Mouse (Mus musculus): ENCODE data around the gene Syne1. TPM values are rescaled to one million over a fixed set of nuclear protein-coding genes. Genes with fewer than 3 reads are reported as not detected.

The Syne1 gene
- total RNA-seq, 1 experiment from 2014 or later = 63.5 TPM

- no peak for ATAC-seq (replicated peaks; ENCODE audit: insufficient number of reproducible peaks, low FRiP score, low TSS enrichment, poor library complexity, severe bottlenecking)
Measured at GRCm38 (mm10) chr10:5057661-5058060, 493.6 kb downstream of the Syne1 start.

GRCm38 (mm10) chr10:5056940-5057339 lies 494.3 kb downstream of the Syne1 start:
- no peak for ATAC-seq (replicated peaks; ENCODE audit: insufficient number of reproducible peaks, low FRiP score, low TSS enrichment, poor library complexity, severe bottlenecking)

GRCm38 (mm10) chr10:5056243-5056735 lies 495.0 kb downstream of the Syne1 start:
- no peak for ATAC-seq (replicated peaks; ENCODE audit: insufficient number of reproducible peaks, low FRiP score, low TSS enrichment, poor library complexity, severe bottlenecking)

GRCm38 (mm10) chr10:5045671-5046070 lies 505.6 kb downstream of the Syne1 start:
- no peak for ATAC-seq (replicated peaks; ENCODE audit: insufficient number of reproducible peaks, low FRiP score, low TSS enrichment, poor library complexity, severe bottlenecking)

- ATAC-seq (replicated peaks; ENCODE audit: insufficient number of reproducible peaks, low FRiP score, low TSS enrichment, poor library complexity, severe bottlenecking) = no peak
Measured at GRCm38 (mm10) chr10:5045213-5045612, 506.1 kb downstream of the Syne1 start.

- ATAC-seq (replicated peaks; ENCODE audit: insufficient number of reproducible peaks, low FRiP score, low TSS enrichment, poor library complexity, severe bottlenecking) = 0 out of 2 replicates have a peak, but pooled peaks have one; percentile 16
Measured at GRCm38 (mm10) chr10:5044481-5044880, 506.8 kb downstream of the Syne1 start.

GRCm38 (mm10) chr10:5041254-5041653 lies 510.0 kb downstream of the Syne1 start:
- no peak for ATAC-seq (replicated peaks; ENCODE audit: insufficient number of reproducible peaks, low FRiP score, low TSS enrichment, poor library complexity, severe bottlenecking)

GRCm38 (mm10) chr10:5032192-5033048 lies 518.9 kb downstream of the Syne1 start:
- no peak for ATAC-seq (replicated peaks; ENCODE audit: insufficient number of reproducible peaks, low FRiP score, low TSS enrichment, poor library complexity, severe bottlenecking)

- ATAC-seq (replicated peaks; ENCODE audit: insufficient number of reproducible peaks, low FRiP score, low TSS enrichment, poor library complexity, severe bottlenecking) = no peak
Measured at GRCm38 (mm10) chr10:5029883-5030282, 521.4 kb downstream of the Syne1 start.

- ATAC-seq (replicated peaks; ENCODE audit: insufficient number of reproducible peaks, low FRiP score, low TSS enrichment, poor library complexity, severe bottlenecking) = no peak
Measured at GRCm38 (mm10) chr10:5029161-5029560, 522.1 kb downstream of the Syne1 start.

- no peak for ATAC-seq (replicated peaks; ENCODE audit: insufficient number of reproducible peaks, low FRiP score, low TSS enrichment, poor library complexity, severe bottlenecking)
Measured at GRCm38 (mm10) chr10:5028301-5028700, 523.0 kb downstream of the Syne1 start.

- ATAC-seq (replicated peaks; ENCODE audit: insufficient number of reproducible peaks, low FRiP score, low TSS enrichment, poor library complexity, severe bottlenecking) = no peak
Measured at GRCm38 (mm10) chr10:5027208-5027607, 524.1 kb downstream of the Syne1 start.

GRCm38 (mm10) chr10:5025906-5026305 lies 525.4 kb downstream of the Syne1 start:
- ATAC-seq (replicated peaks; ENCODE audit: insufficient number of reproducible peaks, low FRiP score, low TSS enrichment, poor library complexity, severe bottlenecking) = no peak

- no peak for ATAC-seq (replicated peaks; ENCODE audit: insufficient number of reproducible peaks, low FRiP score, low TSS enrichment, poor library complexity, severe bottlenecking)
Measured at GRCm38 (mm10) chr10:5017148-5017547, 534.1 kb downstream of the Syne1 start.

- ATAC-seq (replicated peaks; ENCODE audit: insufficient number of reproducible peaks, low FRiP score, low TSS enrichment, poor library complexity, severe bottlenecking) = no peak
Measured at GRCm38 (mm10) chr10:5014976-5015375, 536.3 kb downstream of the Syne1 start.

GRCm38 (mm10) chr10:5012004-5012403 lies 539.3 kb downstream of the Syne1 start:
- ATAC-seq (replicated peaks; ENCODE audit: insufficient number of reproducible peaks, low FRiP score, low TSS enrichment, poor library complexity, severe bottlenecking) = no peak

- no peak for ATAC-seq (replicated peaks; ENCODE audit: insufficient number of reproducible peaks, low FRiP score, low TSS enrichment, poor library complexity, severe bottlenecking)
Measured at GRCm38 (mm10) chr10:5008795-5009366, 542.4 kb downstream of the Syne1 start.

GRCm38 (mm10) chr10:4996592-4996991 lies 554.7 kb downstream of the Syne1 start:
- ATAC-seq (replicated peaks; ENCODE audit: insufficient number of reproducible peaks, low FRiP score, low TSS enrichment, poor library complexity, severe bottlenecking) = no peak

GRCm38 (mm10) chr10:4993802-4994201 lies 557.5 kb downstream of the Syne1 start:
- no peak for ATAC-seq (replicated peaks; ENCODE audit: insufficient number of reproducible peaks, low FRiP score, low TSS enrichment, poor library complexity, severe bottlenecking)

- ATAC-seq (replicated peaks; ENCODE audit: insufficient number of reproducible peaks, low FRiP score, low TSS enrichment, poor library complexity, severe bottlenecking) = no peak
Measured at GRCm38 (mm10) chr10:4983919-4984318, 567.4 kb downstream of the Syne1 start.

Data from monocyte, adult 5-6 weeks (primary cell).